Comparison of ENCODE assay signal across 8 mouse cellular contexts in genomic region chr4:81442078-81442981, GRCm38 (mm10). TPM values are rescaled to one million over a fixed set of nuclear protein-coding genes. Genes with fewer than 3 reads are reported as not detected.
DNase-seq lines count a peak whose midpoint lies in the region; ATAC-seq lines count a peak whose summit lies in the region.

Mpdz (minus strand) TSS chr4:81442815.

- intact Hi-C loops in left cerebral cortex, postnatal 25 days (cut with DNase I): no loop called here

- H3K36me3 ChIP-seq in embryonic facial prominence, embryonic 10.5 days (replicated peaks): no peaks in the 10 kb centered on the region
- no peaks in the 10 kb centered on the region for H3K36me3 ChIP-seq in intestine, embryonic 15.5 days
- no peaks in the 10 kb centered on the region for H3K36me3 ChIP-seq in midbrain, embryonic 10.5 days

- peak; percentile 98 for ATAC-seq in intestine, embryonic 15.5 days

- peak; percentile 86 for DNase-seq in adrenal gland, postnatal 25 days
- peak; percentile 86 for DNase-seq in embryonic facial prominence, embryonic 10.5 days (ENCODE audit: low spot score)
- no peak for DNase-seq in gonadal fat pad, adult 2 months (ENCODE audit: low read depth)
- DNase-seq in left cerebral cortex, postnatal 25 days (ENCODE audit: low spot score in 2 of 2): peak; percentile 58 to 72
- DNase-seq in midbrain, embryonic 10.5 days (ENCODE audit: low spot score): peak; percentile 82
- DNase-seq in skeletal muscle tissue, adult 2 months (ENCODE audit: low read depth, low spot score): peak; percentile 48
- DNase-seq in B cell, adult 2 months: no peak

- H3K4me2 ChIP-seq in intestine, embryonic 15.5 days (replicated peaks): peak within 1 kb of the TSS; percentile 82

- no peaks in the 10 kb centered on the region for H3K9me3 ChIP-seq in embryonic facial prominence, embryonic 10.5 days
- H3K9me3 ChIP-seq in intestine, embryonic 15.5 days: no peaks in the 10 kb centered on the region
- H3K9me3 ChIP-seq in midbrain, embryonic 10.5 days (replicated peaks): no peaks in the 10 kb centered on the region

- peak within 1 kb of the TSS; percentile 88 for H3K4me3 ChIP-seq in embryonic facial prominence, embryonic 10.5 days
- H3K4me3 ChIP-seq in intestine, embryonic 15.5 days (replicated peaks): peak within 1 kb of the TSS; percentile 74
- peak within 1 kb of the TSS; percentile 86 for H3K4me3 ChIP-seq in midbrain, embryonic 10.5 days

- peak within 1 kb of the TSS; percentile 85 for H3K9ac ChIP-seq in intestine, embryonic 15.5 days

- peaks cover 8% of the 10 kb centered on the region; the same call in 1 of the 2 replicates for H3K27me3 ChIP-seq in embryonic facial prominence, embryonic 10.5 days (replicated peaks; ENCODE audit: low read depth, poor library complexity, severe bottlenecking)
- no peaks in the 10 kb centered on the region for H3K27me3 ChIP-seq in intestine, embryonic 15.5 days (replicated peaks)
- H3K27me3 ChIP-seq in midbrain, embryonic 10.5 days (ENCODE audit: low read depth, poor library complexity, severe bottlenecking): peaks cover 18% of the 10 kb centered on the region

- peak within 1 kb of the TSS; percentile 100 for H3K27ac ChIP-seq in embryonic facial prominence, embryonic 10.5 days (replicated peaks)
- peak within 1 kb of the TSS; percentile 90 for H3K27ac ChIP-seq in intestine, embryonic 15.5 days
- peak within 1 kb of the TSS; percentile 99 for H3K27ac ChIP-seq in midbrain, embryonic 10.5 days (replicated peaks)

- H3K4me1 ChIP-seq in embryonic facial prominence, embryonic 10.5 days: peaks cover 30% of the 10 kb centered on the region
- no peaks in the 10 kb centered on the region for H3K4me1 ChIP-seq in intestine, embryonic 15.5 days (replicated peaks)
- peaks cover 37% of the 10 kb centered on the region for H3K4me1 ChIP-seq in midbrain, embryonic 10.5 days

- WGBS in embryonic facial prominence, embryonic 10.5 days: under 1% methylated on average over 97 of the region's 97 CpGs
- under 1% methylated on average over 97 of the region's 97 CpGs for WGBS in intestine, embryonic 15.5 days
- WGBS in midbrain, embryonic 10.5 days: under 1% methylated on average over 95 of the region's 97 CpGs

RNA-seq across cellular contexts. Expression of gene Mpdz, which starts in this region (rescaled TPM):
- 106 and 129 TPM in 2 replicates for total RNA-seq in adrenal gland, postnatal 25 days (2021)
- polyA plus RNA-seq in embryonic facial prominence, embryonic 10.5 days (2016; fragmentation: Nextera tagmentation; extraction: Ambion mirVana): 39.9 and 49.0 TPM in 2 replicates
- 21.4 and 22.4 TPM in 2 replicates for polyA plus RNA-seq in gonadal fat pad, adult 2 months (2012; rRNA removed)
- polyA plus RNA-seq in intestine, embryonic 15.5 days (2015; fragmentation: Nextera tagmentation; extraction: Ambion mirVana): 18.0 and 18.8 TPM in 2 replicates
- total RNA-seq in left cerebral cortex, postnatal 25 days (2021): 10 to 100 TPM; 54.9 to 56.1 TPM
- polyA plus RNA-seq in midbrain, embryonic 10.5 days (2016; fragmentation: Nextera tagmentation; extraction: Ambion mirVana): 41.2 and 47.2 TPM in 2 replicates

Comparison
In these comparisons a context has a peak if more than half of its experiments do, and no peak if none do; other contexts are left out.
1. DNase-seq: peak in adrenal gland, postnatal 25 days (single experiment), embryonic facial prominence, embryonic 10.5 days (single experiment), left cerebral cortex, postnatal 25 days (2 of 2), midbrain, embryonic 10.5 days (single experiment) and skeletal muscle tissue, adult 2 months (single experiment); none in gonadal fat pad, adult 2 months (single experiment) and B cell, adult 2 months (0 of 2).
2. Peak in every context shown above with its lines, with median percentiles within 50 percentile points of each other: H3K27ac ChIP-seq and H3K4me3 ChIP-seq.